Mouse (Mus musculus) kidney, postnatal 4 days (tissue): ENCODE measurements around the gene Cdkal1.
A peak's percentile ranks its signal among the peaks of the same experiment; 100 is the strongest.

Experiments used
- DNase-seq, 2 experiments: peaks; one replicate each; pipeline ENCODE4 v3.0.0; 2021; ENCODE audit warnings: mixed read lengths in 2 of 2

Cdkal1 gene

GRCm38 (mm10) chr13:29162867-29163514 is 692.5 kb downstream of the Cdkal1 start:
- no peak for DNase-seq

GRCm38 (mm10) chr13:29162444-29162843 is 693.0 kb downstream of the Cdkal1 start:
- no peak for DNase-seq

- no peak for DNase-seq
Measured at GRCm38 (mm10) chr13:29161436-29161835, 694.0 kb downstream of the Cdkal1 start.

GRCm38 (mm10) chr13:29156703-29157102 is 698.8 kb downstream of the Cdkal1 start:
- peak in 1 of 2 experiments; percentile 10 for DNase-seq

- peak; percentile 42 for DNase-seq
Measured at GRCm38 (mm10) chr13:29155297-29155696, 700.2 kb downstream of the Cdkal1 start.

- DNase-seq: no peak
Measured at GRCm38 (mm10) chr13:29150120-29150519, 705.4 kb downstream of the Cdkal1 start.

- no peak for DNase-seq
Measured at GRCm38 (mm10) chr13:29149404-29149803, 706.1 kb downstream of the Cdkal1 start.

- DNase-seq: no peak
Measured at GRCm38 (mm10) chr13:29148616-29149015, 706.9 kb downstream of the Cdkal1 start.
